Mouse (Mus musculus) lung, postnatal 0 days (tissue): ENCODE measurements at regions not wholly inside any gene's neighbourhood (a gene's known extent, or its start where the extent isn't known, plus 50 kb on each side); places are given as distances from the start of the nearest gene placed in this dataset.

Source experiments
- CTCF ChIP-seq: IDR thresholded peaks from 2 replicates; pipeline ENCODE4 v1.5.1; 2016; ENCODE audit warnings: antibody characterized with exemption, mild to moderate bottlenecking
- EP300 ChIP-seq: IDR thresholded peaks from 2 replicates; pipeline ENCODE4 v1.6.1; 2016; ENCODE audit warnings: antibody characterized with exemption, mild to moderate bottlenecking, control low read depth

DNA sequence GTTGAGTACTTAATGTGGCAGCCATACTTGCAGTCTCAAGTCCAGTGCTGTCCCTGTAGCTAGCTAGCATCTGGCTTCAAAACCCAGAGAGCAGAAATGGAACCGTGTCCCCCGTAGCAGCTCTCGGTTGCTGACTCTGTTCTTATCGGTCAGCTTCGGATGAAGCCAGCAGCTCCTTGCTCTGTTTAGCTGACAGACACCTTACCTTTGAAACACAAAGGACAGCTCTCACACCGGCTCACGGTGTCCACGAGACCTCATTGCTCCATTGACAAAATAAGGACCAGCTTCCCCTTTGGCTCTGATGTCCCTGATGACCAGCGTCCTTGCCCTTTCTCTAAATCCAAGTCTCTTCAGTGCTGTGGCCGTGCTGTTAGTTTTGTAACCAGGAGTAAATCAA is 435.3 kb upstream of the Kif2a start:
- TF ChIP-seq CTCF (no peak), EP300 (no peak)
